Mouse (Mus musculus) ES-E14 (cell line): ENCODE results near the gene 1190005I06Rik. TPM values are rescaled to one million over a fixed set of nuclear protein-coding genes. Genes with fewer than 3 reads are reported as not detected.

Experiments
- DNase-seq: peaks from one replicate; pipeline ENCODE4 v3.0.0-alpha.2; 2013; ENCODE audit warnings: low read depth, low spot score
- H3K27ac ChIP-seq: 2 replicates; pipeline ENCODE4 v1.5.1; 2012; ENCODE audit warnings: low read depth, mild to moderate bottlenecking, low read length, moderate library complexity, mixed read lengths; ENCODE audit not compliant: poor library complexity, insufficient read depth, severe bottlenecking
- H3K36me3 ChIP-seq: 2 replicates; pipeline ENCODE4 v1.6.1; 2012; ENCODE audit warnings: mild to moderate bottlenecking, low read length, moderate library complexity, mixed read lengths; ENCODE audit not compliant: control insufficient read depth, poor library complexity, insufficient read depth, severe bottlenecking
- H3K4me1 ChIP-seq, 2 experiments: fragments of 150-350 bp in 1 of 2; sonication (generic) in 1 of 2; 2 replicates each; pipeline ENCODE4 v1.6.1; 2012; ENCODE audit warnings: low read length in 2 of 2, mild to moderate bottlenecking in 1 of 2, mixed read lengths in 1 of 2; ENCODE audit not compliant: control insufficient read depth in 2 of 2, insufficient read depth in 2 of 2, poor library complexity in 1 of 2
- H3K4me3 ChIP-seq, 2 experiments: fragments of 150-350 bp in 1 of 2; sonication (generic) in 1 of 2; 2 replicates each; pipeline ENCODE4 v1.5.1; 2012; ENCODE audit warnings: low read length in 2 of 2, low read depth in 1 of 2, mild to moderate bottlenecking in 1 of 2, mixed read lengths in 1 of 2; ENCODE audit not compliant: insufficient read depth in 1 of 2, poor library complexity in 1 of 2, severe bottlenecking in 1 of 2
- H3K9ac ChIP-seq: 2 replicates; pipeline ENCODE4 v1.6.1; 2012; ENCODE audit warnings: low read depth, mild to moderate bottlenecking, low read length, mixed read lengths; ENCODE audit not compliant: poor library complexity, insufficient read depth, severe bottlenecking
- H3K9me3 ChIP-seq: fragments of 150-350 bp; sonication (generic); 2 replicates; pipeline ENCODE4 v1.6.1; 2012; ENCODE audit warnings: low read depth, mild to moderate bottlenecking, low read length; ENCODE audit not compliant: control insufficient read depth, insufficient read depth
- CHD2 ChIP-seq: IDR thresholded peaks from 2 replicates; pipeline ENCODE4 v1.6.1; 2014; ENCODE audit warnings: mild to moderate bottlenecking, low read depth, low read length, inconsistent platforms
- HCFC1 ChIP-seq: IDR thresholded peaks from 2 replicates; pipeline ENCODE4 v1.6.1; 2012; ENCODE audit warnings: low read length, inconsistent platforms, borderline replicate concordance; ENCODE audit not compliant: insufficient read depth
- MAFK ChIP-seq: IDR thresholded peaks from 2 replicates; pipeline ENCODE4 v1.6.1; 2014; ENCODE audit warnings: mild to moderate bottlenecking, low read depth, low read length, inconsistent platforms; ENCODE audit not compliant: insufficient read depth
- ZC3H11A ChIP-seq: IDR thresholded peaks from 2 replicates; pipeline ENCODE4 v1.6.1; 2012; ENCODE audit warnings: low read depth, mild to moderate bottlenecking, inconsistent platforms, low read length, borderline replicate concordance
- ZNF384 ChIP-seq: IDR thresholded peaks from 2 replicates; pipeline ENCODE4 v1.6.1; 2012; ENCODE audit warnings: low read depth, low read length, inconsistent platforms
- in situ Hi-C, 2 experiments: fragments of 600-800 bp; cut with MboI; formaldehyde crosslinking; loops; one replicate each; pipeline ENCODE4 v1.15.1; 2025; ENCODE audit warnings: low sequenced_read_pairs in 2 of 2, inconsistent platforms in 1 of 2; ENCODE audit not compliant: unreplicated experiment in 2 of 2
- total RNA-seq: library from RNA; depleted of rRNA; stranded (reverse); fragments of 300-350 nt; gene quantifications from 2 replicates; pipeline ENCODE4 v1.2.3, GENCODE M21; 2012

The 1190005I06Rik gene
- total RNA-seq, 1 experiment, result 21.8 TPM

- Histone ChIP-seq H3K9me3 (no peaks in the 10 kb centered on the region), H3K4me3 (no peak overlapping the region), H3K27ac (no peak overlapping the region), H3K4me1 (peaks cover 0 to 19% of the 10 kb centered on the region in 2 experiments; a peak in 1 of 4 replicates), H3K36me3 (peaks cover 31% of the 10 kb centered on the region), H3K9ac (no peak overlapping the region)
- in situ Hi-C loops, result no loop called here
- no peak for DNase-seq
- TF ChIP-seq MAFK (no peak), ZNF384 (no peak), HCFC1 (no peak), CHD2 (no peak), ZC3H11A (no peak)
These were observed 17.1 kb upstream of the 1190005I06Rik start for GRCm38 (mm10) chr8:120664566-120664965.

- in situ Hi-C loops, result no loop called here
- no peak for DNase-seq
- Histone ChIP-seq H3K9me3 (no peaks in the 10 kb centered on the region), H3K36me3 (peaks cover 64% of the 10 kb centered on the region), H3K27ac (0 out of 2 replicates have a peak overlapping the region, but pooled peaks have one; percentile 1), H3K4me3 (no peak overlapping the region), H3K9ac (no peak overlapping the region), H3K4me1 (peaks cover 3 to 27% of the 10 kb centered on the region in 2 experiments; a peak in 2 of 4 replicates)
- no peak for TF ChIP-seq CHD2
- no peak for TF ChIP-seq MAFK
- no peak for TF ChIP-seq ZC3H11A
- TF ChIP-seq ZNF384, result no peak
- TF ChIP-seq HCFC1, result no peak
These were observed 10.0 kb upstream of the 1190005I06Rik start for GRCm38 (mm10) chr8:120657415-120657814.

GRCm38 (mm10) chr8:120656322-120657052, 9.1 kb upstream of the 1190005I06Rik start:
- DNase-seq, result no peak
- Histone ChIP-seq H3K4me1 (peaks cover 3 to 30% of the 10 kb centered on the region in 2 experiments; a peak in 2 of 4 replicates), H3K36me3 (peaks cover 64% of the 10 kb centered on the region), H3K9ac (no peak overlapping the region), H3K27ac (no peak overlapping the region), H3K9me3 (no peaks in the 10 kb centered on the region), H3K4me3 (no peak overlapping the region)
- in situ Hi-C loops, result no loop called here
- TF ChIP-seq CHD2 (no peak), ZNF384 (no peak)

GRCm38 (mm10) chr8:120644663-120645062, 2.8 kb downstream of the 1190005I06Rik start:
- Histone ChIP-seq H3K9ac (no peak overlapping the region), H3K4me3 (no peak overlapping the region), H3K4me1 (peaks cover 0 to 13% of the 10 kb centered on the region in 2 experiments; a peak in 1 of 4 replicates), H3K9me3 (no peaks in the 10 kb centered on the region), H3K36me3 (no peaks in the 10 kb centered on the region), H3K27ac (no peak overlapping the region)
- TF ChIP-seq ZNF384 (no peak), MAFK (no peak)
- in situ Hi-C loops, result no loop called here
- no peak for DNase-seq
